Mouse (Mus musculus) granulocyte monocyte progenitor cell, adult 5-6 weeks (primary cell): ENCODE results near the gene Farsb. TPM values are rescaled to one million over a fixed set of nuclear protein-coding genes. Genes with fewer than 3 reads are reported as not detected.

Experiments
- ATAC-seq: replicated peaks from 2 replicates; pipeline ENCODE4 v1.8.0; 2016; ENCODE audit warnings: mild to moderate bottlenecking, moderate TSS enrichment, inconsistent platforms; ENCODE audit not compliant: poor library complexity, severe bottlenecking
- total RNA-seq, 2 experiments: library from RNA; stranded (forward) in 1 of 2; stranded (reverse) in 1 of 2; fragments of 200-712, 200-1000 nt in 1 of 2; fragments of >200 nt in 1 of 2; fragmentation: Nextera tagmentation in 1 of 2; gene quantifications; 2 replicates each; pipeline ENCODE4 v1.2.3; 2014 to 2017

Gene Farsb
- total RNA-seq, 2 experiments from 2014 or later = 75.1 to 81.3 TPM

DNA sequence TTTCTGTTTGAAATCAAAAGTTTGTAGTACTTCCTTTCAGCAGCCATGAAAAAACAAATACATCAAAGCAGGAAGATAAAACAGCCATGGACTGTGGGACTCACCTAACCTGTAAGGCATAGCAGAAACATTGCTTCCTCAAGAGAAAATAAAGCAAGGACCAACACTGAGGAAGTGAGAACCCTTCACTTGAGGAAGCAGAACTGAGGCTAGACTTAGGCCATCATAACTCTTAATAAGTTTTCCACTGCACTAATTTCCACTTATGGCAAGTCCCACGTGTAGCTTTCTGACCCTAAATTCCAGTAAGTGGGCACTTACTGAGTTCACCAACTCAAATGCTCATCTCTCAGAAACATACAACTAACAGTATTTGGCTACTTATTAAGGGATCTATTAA lies 1.4 kb upstream of the Farsb start:
- peak; percentile 62 for ATAC-seq

DNA sequence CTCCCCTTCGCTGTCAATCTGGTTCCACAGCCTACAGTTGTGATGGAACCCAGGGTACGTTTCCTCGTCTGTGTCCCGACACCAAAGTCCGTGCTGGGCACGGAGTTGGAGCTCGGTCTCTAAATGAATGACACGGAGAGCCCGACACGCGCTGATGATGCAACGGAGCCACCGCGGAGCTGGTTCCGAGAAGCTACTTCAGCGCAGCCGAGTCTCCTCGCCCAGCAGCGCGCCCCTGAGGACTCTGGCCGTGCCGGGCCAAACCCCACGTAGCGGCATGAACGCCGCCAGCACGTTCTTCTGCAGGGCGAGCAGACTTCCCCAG lies 308 bp downstream of the Farsb start:
- peak; percentile 61 for ATAC-seq

DNA sequence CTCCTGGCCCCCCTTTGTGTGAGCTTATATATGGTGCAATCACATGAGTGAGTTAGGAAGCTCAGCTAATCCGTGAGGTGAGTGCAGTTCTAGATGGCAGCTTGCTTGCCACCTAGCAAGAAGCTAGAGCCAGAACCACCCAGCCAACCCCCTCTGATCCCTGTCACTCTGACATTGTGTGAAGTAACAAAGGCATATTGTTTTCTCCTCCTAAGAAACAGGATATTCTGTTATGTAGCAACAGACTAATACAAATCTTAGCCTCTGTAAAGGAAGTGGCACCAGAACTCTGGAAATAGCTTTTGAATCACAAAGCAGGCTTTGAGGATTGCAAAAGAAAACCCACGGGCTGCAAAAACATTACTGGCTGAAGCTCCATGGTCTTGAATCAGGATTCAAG lies 4.3 kb downstream of the Farsb start:
- peak; percentile 45 for ATAC-seq

DNA sequence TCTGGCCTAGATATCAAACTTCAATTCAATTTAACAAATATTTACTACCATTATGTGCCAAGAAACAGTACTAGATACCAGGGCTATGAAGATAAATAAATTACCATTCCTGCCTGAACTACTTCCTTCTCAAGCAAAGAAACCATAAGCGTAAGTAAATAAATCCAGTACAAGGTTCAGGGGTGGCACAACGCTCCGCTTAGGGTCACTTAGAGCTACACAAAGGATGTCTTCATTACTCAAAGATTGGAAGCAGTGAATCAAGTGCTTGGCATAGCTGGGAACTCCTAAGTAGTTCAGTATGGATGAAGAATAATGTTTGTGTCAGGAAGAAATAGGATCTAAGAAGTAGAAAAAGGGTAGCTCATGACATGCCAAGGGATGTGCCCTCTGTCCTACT lies 5.3 kb downstream of the Farsb start:
- ATAC-seq = no peak

DNA sequence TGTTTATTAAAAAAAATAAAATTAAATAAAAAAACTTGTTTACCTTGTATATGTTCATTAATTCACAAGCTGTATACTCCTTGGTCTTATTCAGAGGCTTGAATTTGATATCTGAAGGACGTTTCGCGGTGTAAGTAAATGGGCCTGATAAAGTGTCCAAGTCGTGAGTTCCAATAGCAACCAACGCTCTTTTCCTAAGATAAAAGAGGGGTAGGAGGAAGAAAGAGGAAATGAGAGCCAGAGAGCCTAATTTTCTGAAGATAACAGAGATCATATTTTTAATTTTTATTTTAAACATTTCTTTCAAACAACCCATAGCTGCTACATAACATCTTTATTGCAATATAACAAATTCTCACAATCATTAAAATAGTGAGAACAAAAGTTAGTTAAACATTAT lies 16.3 kb downstream of the Farsb start:
- ATAC-seq = no peak

DNA sequence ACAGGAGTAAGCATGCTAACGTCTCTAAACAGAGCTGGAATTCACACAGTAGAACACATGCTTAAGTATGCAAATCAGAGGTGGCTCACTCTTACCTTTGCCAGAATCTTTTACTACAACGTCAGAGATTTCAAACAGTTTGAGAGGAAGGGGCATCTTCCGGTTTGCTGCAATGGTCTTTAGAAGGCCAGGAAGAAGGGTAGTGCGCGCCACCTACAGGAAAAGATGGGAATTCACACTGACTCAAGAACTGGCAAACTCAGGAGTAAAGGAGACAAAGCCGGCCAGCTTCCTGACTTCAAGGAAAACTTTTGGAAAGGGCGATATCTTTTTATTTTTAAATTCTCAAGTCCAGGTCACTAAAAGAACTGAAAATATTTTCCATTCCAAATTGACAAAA lies 34.0 kb downstream of the Farsb start:
- no peak for ATAC-seq

DNA sequence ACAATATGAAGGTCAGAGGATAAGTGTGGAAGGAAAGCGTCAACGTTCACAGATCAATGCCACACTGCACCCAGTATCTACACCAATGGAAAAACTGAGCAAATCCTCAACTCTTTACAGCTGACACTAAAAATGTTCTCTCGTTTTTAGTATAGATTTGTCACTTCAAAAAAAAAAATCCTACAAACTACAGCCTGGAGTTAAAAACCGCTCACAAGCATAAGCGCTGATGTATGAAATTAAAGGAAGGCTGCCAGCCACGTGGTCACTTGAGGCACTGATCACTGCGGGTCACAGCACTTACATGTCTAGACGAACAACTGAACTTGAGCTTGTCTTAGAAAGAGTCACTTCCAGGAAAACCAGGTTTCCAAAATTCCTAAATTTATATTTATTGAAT lies 34.8 kb downstream of the Farsb start:
- no peak for ATAC-seq

DNA sequence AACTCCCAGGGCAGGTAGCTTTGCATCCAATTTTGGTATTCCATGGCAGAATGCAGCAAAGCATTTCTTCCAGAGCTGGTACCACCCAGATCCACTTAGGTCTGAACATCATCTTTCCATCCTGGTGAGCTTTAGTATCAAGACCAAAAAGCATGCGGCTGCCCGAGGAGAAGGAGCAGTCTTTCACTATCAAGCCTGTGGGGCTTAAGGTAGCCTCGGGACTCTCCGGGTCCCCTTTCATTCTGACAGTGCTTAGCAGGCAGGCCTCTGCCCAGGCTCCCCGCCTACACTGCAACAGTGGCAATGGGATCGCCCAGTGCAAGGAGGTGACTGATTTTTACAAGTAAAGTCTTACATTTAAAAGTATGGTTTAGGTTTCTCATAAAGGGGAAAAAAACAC lies 36.2 kb downstream of the Farsb start:
- no peak for ATAC-seq

DNA sequence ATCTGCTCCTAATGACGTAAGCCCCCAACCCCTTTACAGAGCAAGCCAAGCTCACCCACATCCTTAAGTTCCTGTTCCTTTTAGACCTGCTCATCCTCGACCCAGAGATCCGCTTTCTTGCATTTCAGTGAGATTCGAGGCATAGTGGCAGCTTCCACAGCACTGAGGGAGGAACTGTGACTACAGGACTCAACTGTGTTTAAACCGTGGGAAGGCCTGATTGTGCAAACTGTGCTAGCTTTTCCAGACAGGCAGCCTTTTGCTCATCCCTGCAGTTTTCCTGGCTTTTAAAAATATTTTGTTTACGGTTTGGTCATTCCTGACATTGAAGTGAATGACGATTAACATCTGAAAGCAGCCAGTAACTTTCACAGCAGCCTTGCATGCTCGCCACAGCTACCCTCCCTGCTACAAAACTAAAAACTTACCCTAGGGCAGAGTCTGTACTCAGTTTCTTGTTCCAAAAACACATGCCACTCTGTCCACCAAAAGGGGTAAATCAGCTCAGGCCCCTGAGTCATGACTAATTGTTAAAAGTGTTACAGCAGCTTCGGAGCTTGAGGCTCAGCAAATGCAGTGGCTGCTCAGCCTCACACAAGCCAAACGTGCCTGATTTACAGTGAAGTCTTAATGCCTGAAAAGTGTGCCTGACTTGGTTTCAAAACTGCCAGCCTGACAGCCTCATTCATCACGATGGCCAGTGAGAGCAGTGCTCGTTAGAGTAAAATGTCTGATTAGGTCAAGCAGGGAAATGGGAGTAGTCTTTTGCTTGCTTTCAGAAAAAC lies 37.4 kb downstream of the Farsb start:
- ATAC-seq = no peak

DNA sequence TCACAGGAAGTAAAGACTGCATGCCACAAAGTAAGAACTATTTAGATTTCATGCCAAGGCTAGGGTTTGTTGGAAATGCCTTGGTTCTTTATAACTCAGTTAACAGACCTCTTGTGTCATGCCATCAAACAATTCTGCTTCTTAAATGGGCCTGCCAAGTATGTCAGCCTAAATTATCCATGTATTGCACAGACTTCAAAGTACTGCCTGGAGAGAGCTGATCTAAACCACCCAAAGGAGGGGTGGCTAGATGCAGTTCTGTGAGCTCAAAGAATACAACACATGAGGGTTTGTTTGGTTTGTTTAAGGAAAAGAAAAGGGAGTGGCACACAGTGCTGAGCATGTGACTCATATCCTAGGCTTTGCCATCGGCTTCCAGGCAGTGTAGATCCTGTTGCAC lies 40.6 kb downstream of the Farsb start:
- ATAC-seq = no peak

DNA sequence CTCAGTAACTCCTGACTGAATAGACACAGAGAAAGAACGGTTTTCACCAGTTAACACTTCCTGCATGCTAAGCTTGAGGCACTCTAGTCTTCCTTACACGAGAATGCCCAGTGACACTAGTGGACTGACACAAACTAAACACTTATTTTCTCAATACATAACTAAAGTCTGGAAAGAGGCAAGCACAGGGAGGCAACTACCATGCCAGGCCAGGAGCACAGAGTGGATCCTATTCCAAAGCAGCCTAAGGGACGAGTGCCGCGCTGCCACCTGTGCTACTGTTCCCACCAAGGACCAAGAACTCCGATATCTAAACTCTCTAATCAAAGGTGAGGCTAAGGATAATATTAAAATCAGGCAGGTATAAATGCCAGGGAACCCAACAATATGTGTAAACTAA lies 42.0 kb downstream of the Farsb start:
- ATAC-seq = no peak

DNA sequence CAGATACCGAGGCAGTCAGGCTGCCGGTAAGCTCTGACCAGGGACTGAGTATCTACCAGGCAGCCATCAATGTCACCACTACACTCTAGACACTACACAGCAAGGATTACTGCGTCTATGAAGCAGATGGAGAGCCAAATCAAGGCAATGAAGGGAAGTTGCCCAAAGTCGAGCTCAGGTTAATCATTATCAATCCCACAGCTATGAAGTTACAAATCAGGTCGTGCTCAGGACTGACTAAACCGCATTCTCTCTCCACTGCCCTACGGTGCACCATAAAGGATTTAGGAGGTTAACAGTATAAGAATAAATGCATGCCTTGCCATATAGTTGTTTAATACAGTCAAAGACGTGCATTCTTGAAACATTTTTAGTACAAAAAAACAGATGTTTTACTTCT lies 42.5 kb downstream of the Farsb start:
- no peak for ATAC-seq

DNA sequence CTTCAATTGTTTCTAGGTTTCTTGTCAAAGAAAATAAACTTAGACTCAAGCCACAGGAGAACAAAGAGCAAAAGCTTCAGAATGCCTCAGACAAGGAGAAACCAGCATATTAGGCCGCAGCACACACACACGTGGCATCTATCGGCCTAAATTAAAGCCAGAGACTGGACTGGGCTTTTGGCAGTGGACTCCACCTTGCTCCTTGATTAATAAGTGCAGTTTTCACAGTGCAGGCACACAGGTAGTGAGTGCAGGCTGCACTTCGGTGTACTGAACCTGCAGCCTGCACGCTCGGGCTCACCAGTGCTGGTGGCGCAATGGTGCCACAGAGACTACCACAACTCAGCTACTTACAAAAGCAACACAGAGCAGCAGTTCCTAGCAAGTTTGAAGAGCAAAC lies 45.6 kb downstream of the Farsb start:
- no peak for ATAC-seq

DNA sequence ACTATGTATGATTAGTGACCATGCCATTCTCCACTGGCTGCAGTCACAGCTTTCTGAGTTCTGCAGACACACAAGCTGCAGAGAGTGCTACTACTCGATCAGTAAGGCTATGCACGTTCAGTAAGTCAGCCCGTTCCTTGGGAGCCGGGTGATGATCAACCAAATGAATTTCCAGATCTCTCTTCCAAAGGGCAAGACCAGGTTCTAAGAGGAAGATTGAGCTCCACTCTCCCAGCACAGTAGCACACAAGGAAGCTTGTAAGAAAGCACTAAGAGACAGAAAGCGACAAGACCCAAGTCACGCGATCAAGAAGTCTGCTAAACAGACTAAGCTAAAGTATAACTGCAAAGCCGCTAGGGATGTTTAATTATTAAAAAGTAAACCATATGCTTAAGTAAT lies 48.0 kb downstream of the Farsb start:
- no peak for ATAC-seq

DNA sequence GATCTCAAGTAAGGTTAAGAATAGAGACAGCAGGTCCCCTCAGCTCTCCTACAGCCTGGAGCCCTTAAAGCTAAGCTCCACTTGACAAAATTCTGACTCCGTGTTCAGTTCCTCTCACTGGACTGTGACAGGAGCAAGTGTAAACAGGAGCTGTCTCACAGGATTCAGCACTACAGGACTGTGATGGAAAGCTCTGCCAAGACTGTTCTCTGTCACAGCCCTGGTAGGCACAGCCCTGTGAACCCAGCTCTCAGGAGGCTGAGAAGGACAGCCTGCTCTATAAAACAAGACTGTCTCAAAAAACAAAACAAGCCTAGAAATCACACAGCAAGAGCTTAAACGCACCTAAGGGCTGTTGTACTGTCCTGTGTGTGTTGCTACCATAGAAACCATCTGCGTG lies 51.5 kb downstream of the Farsb start:
- ATAC-seq = no peak

DNA sequence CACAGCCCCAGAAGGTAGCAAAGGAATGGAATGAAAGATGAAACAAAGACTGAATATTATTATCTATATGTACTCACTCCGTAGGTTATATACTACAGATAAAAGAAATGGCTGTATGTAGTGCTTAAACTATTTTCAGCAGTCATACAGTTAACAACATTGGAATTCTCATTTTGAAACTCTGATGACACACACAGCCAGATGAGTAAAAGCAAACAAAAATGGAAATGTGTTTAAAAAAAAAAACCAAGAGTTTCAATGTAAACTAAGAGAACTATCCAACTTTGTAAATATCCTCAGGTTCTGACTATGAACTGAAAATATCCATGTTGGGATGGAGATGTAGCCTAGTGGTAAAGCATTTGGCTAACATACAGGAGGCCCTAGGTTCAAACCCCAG lies 52.3 kb downstream of the Farsb start:
- no peak for ATAC-seq

DNA sequence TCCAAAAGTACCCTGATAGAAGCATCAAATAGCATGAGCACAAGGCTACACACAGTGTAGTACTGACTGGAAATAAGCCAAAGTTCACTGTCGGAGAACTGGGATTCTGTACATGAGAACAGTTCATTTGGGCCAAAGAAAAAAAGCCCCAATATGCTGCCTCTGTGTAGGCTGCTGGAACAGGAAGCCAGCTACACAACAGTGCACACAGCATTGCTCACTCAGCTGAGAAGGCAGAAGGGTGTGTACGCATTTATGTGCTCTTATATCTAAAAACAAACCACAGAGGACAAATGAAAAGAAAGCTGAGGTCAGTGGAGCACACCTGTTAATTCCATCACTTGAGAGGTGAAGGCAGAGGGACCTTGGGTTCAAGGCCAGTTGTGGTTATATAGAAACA lies 52.7 kb downstream of the Farsb start:
- ATAC-seq = no peak

DNA sequence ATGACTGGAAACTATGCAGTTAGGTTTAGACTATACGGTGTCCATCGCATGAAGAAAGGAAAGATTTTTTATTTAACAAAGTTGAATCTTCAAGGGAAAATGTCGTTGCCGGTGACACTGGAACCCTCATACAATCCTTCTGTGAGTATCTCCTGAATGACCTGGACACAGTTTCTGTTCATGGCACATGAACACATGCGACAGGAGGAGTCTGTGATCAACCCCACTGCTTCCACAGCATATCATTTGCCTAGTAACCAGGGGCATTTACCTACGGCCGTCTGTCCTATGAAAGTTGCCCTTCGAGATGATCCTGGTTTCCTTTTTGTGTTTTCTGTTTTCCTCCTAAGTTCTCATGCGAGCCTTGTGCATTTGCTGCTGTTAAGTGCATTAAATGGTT lies 55.2 kb downstream of the Farsb start:
- ATAC-seq = no peak

DNA sequence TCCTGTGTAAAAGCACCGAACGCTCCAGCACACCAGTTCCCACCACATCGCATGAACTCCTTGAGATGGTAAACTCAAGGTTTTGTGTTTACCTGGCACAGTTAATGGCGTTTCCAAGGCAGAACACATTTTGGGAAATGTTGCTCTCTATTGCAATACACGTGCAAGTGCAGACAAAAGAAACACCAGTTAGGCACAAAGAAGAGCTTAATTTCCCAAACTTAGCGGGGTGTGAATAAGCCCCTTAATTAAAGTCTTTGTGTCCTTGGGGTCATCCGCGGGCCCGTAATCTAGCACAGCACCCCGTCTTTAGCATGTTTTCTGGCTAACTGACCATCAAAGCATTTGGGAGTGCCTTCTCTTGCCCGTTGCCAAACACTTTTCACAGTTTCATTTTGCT lies 59.8 kb downstream of the Farsb start:
- no peak for ATAC-seq

DNA sequence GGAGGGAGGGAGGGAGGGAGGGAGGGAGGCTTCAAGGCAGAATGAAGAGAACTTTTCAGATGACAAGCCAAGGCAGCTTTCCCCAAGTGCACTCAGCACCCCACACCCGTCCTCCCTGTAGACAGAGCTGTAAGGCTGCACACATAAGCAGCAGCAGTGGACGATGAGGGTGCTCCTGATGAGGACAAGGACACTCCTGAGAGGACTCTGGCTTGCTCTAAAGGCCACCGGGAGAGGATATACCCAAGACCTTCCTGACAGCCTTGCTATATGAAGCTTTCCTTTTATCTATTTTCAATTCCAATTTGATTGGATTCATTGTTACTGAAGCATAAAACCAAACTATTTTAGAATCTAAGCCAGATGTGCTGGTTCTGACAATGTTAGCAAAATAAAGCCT lies 61.9 kb downstream of the Farsb start:
- no peak for ATAC-seq

DNA sequence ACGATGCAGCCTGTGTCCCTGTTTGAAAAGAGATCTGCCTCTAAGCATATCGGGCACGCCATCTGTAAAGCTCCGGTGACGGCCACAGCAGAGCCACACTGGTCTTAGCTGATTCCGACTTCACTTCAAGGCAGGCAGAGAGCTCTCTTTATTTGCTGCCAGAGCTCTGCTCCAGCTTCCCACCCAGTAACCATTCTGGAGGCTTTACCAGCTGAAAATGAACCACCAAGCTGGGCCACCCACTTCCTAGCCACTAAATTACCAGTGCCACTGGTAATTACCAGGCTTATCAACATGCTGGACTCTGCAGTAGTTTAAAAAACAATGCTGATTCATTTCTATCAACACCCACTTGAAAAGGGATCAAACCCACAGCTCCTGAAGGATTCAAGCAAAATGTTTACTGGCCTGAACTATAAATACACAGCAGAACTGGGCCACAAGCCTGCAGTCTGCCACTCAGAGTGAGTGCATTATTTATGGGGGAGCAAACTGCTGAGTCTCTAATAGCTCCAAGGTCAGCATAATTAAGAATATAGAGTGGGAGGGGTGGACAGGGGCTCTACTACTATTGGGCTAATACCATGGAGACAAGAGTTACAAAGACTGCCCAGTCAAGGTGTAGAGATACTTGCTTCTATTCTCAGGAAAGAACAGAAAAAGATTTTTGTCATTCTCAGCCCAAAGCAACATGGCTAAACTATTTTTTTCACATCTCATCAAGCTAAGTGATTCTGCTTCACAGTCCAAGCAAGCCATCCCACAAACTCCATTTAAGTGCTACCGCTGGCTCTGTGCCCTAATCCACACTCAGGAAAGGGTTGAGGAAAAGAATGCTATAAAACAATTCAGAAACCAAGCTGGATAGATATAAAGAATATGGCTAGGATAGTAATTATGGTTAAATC lies 62.6 kb downstream of the Farsb start:
- ATAC-seq = no peak

DNA sequence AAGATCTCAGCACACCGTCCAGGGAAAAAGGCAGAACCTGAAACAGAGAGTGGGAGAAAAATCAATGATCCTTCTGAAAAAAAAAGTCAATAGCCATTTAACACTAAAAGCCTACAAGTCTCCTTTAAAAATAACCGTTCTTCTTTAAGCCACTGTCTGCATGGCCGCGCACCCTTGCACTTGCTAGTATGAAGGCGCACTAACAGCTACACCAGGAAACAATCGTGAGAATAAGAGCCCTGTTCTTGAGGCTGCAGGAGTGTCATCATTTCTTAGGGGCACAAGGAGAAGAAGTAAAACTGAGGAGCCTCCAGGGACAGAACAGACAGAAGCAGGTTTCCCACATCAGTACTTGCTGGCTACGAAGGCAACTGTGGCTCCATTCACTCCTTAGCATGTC lies 63.4 kb downstream of the Farsb start:
- ATAC-seq = no peak
